Mouse (Mus musculus): ENCODE data around the gene Khdrbs2.

DNA sequence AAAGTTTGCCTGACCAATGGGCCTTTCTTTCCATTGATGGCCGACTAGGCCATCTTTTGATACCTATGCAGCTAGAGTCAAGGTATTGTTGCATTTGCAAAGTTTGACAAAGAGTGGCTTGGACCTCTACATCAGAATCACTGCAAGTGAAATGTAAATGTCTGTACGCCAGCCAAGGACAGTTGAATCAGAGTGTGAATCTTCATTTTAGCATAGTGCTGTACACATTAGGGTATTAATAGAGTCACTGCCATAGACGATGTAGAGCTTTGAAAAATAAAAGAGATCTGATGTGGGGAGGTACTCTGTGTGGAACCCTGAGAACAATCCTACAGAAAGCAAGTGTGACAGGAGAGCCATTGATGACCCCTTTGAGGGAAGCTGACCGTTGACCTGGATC, 460.9 kb downstream of the Khdrbs2 start:
- no peak for TF ChIP-seq ZC3H11A (IDR thresholded peaks at IDR 0.05; ENCODE audit: borderline replicate concordance, low read depth, low read length)
- TF ChIP-seq CHD2 (IDR thresholded peaks at IDR 0.05; ENCODE audit: low read depth, low read length), result no peak
